Mouse (Mus musculus): ENCODE results near the gene Fgf23. TPM values are rescaled to one million over a fixed set of nuclear protein-coding genes. Genes with fewer than 3 reads are reported as not detected.

Fgf23 gene
- total RNA-seq, 2 experiments from 2014 or later, result not detected

DNA sequence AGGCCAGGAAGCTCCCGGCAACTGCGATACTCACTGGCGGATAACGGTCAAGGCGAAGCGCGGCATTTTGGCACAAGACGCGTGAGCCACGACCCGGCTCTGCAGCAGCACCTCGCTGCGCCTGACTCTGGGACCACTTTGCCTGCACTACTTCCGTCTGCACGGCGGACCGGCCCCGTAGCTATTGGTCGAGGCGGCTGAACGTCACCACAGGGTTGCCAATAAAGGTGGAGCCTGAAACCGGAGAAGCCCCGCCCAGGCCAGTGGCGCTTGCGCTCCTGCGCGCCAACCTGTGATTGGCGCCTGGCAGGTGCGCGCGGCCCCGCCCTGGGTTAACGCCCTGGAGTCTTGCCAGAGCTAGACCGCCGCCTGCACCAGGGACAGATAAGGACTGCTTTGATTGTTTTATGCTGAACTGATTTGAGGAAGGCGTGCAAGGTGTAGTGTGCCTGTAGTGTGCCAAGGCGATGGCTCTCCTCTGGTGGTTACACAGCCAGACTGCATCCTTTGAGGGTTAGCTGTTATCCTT lies 36.8 kb downstream of the Fgf23 start, which contains the start of gene Tigar:
Tigar (minus strand) TSS at position 156 of the 529 bp plus-strand sequence.
- peak; percentile 48 for ATAC-seq (replicated peaks; ENCODE audit: low FRiP score, poor library complexity, severe bottlenecking)

DNA sequence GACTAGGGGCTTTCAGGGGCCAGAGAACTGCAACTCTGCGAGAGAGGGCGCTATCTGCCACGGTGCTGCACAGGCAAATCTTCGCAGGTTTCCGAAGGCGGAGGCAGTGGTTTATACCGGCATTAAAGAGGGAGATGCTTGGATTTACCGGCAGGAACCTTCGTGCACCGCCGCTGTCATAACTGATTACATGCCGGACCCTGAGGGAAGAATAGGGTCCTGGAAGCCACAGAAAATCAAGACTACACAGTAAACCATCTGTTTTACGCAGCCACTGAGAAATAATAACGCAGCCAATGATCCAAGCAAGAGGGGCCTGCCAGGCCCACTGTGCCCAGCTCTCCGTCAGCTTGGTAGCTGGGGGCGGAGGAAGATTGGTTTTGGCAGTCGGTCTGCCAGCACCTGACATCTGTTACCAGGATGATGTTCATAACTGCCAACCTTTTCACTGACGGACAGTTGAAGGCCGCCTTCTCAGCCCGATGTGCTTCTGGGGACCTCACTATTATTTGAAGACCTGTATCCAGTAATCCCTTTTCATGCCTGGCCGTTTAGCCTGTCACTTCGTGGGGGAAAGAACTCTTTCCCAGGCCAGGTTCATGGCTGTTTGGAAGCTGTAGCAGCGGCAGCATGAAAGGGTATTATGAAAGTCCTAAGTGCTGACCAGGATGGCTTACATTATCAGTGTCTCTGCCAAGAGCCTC lies 42.2 kb downstream of the Fgf23 start:
- ATAC-seq (replicated peaks; ENCODE audit: low FRiP score, poor library complexity, severe bottlenecking), result no peak

DNA sequence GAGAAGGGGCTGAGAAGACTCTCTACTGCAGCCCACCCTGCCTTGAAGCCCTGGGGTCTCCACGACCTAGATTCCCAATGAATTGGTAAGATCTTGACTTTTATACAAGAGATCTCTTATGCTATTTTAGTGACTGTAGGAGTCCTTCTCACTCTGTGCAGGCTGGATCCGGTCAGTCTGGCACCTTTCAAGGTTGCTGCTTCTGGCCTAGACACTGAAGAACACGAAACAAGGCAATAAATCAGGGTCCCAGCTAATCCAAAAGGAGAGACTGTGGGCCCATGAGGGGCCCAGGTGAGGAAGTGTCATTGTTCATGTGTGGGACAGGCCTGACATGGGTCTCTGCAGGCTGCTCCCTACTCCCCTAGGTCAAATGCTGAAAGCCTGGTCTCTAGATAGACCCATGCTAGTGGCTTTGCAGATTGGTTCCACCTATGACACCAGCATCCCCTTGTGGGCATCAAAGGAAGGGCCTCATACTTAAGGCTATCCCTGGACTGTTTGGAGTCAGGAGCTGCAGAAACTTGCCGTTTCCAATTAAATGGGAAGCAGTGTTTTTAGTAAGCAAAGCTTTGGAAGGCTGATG lies 49.6 kb downstream of the Fgf23 start:
- no peak for ATAC-seq (replicated peaks; ENCODE audit: low FRiP score, poor library complexity, severe bottlenecking)

DNA sequence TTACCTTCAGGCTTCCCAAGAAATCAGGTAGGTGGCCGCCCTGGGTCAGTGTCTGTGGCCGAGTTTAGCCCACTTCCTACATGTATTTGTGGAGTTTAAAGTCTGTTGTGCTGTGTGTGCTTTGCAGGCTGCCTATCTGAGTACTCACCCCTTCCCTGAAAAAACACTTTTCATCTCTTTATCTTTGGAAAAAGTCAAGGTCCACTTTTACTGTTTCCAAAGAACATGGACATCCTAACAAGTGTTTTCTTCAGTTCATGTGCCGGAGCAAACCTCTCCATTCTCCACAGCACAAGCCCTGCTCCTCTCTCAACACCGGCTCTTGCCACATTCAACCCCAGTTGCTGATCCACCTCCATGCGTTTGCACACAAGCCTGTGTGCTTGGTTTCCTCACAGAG lies 50.3 kb downstream of the Fgf23 start:
- ATAC-seq (replicated peaks; ENCODE audit: low FRiP score, poor library complexity, severe bottlenecking), result no peak

DNA sequence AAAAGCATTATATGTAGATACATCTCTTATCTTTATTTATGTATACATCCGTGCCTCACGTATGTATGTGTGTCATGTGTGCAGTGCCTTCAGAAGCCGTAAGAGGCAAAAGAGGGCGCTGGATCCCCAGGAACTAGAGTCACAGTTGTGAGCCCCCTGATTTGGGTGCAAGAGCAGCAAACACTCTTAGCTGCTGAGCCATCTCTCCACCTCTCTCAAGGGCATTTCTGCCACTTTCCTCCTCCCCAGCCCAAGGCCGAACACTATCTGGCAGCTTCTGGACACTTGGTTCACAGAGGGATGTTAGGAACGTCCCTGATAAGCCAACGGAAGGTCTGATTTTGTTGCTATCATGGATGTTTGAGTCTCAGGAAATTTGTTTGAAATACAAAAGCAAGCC lies 50.8 kb downstream of the Fgf23 start:
- no peak for ATAC-seq (replicated peaks; ENCODE audit: low FRiP score, poor library complexity, severe bottlenecking)

DNA sequence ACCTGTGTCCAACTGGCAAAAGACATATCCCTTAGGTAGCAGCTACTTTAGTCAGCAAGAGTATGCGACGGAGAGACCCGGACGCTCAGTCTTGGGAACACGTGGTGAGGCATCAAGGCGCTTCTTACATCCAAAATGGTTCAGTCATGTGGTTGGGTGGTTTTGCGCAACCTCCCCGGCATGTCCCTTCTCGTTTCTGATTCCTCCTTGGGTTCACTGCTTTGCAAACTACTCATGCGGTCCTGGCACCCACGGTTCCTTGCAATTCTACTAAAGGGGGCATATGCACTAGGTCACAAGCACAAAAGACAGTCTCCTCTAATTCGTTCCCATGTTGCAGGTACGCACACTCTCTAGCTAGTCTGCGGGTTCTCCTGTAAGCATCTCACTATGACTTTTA lies 57.0 kb downstream of the Fgf23 start:
- ATAC-seq (replicated peaks; ENCODE audit: low FRiP score, poor library complexity, severe bottlenecking), result no peak

DNA sequence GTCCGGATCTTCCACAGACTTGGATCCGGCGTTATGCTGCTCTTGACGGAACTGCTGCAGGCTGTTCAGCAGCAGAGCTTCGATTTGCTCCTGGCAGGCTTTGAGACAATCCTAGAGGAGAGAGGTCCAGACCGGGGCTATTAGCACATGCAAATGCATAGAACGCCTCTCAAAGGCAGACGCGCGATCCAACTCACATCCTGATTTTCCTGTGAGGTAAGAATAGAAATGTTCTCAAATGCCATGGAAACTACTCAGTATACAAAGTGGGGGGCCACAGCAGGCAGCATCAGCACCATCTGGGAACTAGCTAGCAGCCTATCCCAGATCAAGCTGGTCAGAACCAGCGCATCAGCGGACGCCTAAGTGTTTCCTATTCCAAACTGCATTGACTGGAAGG lies 57.7 kb downstream of the Fgf23 start:
- no peak for ATAC-seq (replicated peaks; ENCODE audit: low FRiP score, poor library complexity, severe bottlenecking)

Other genes with a start within 250 kb of the Fgf23 start
- 16.9 and 49.9 TPM in 2 replicates for gene Ndufa9, start 223.8 kb upstream of the Fgf23 start, total RNA-seq (2015; ENCODE audit: low replicate concordance)
- gene Ndufa9, start 223.8 kb upstream of the Fgf23 start, total RNA-seq (2017; ENCODE audit: low replicate concordance), result 25.2 and 55.3 TPM in 2 replicates
- gene Akap3, start 219.8 kb upstream of the Fgf23 start, total RNA-seq (2015; ENCODE audit: low replicate concordance), result not detected in 2 replicates
- gene Akap3, start 219.8 kb upstream of the Fgf23 start, total RNA-seq (2017; ENCODE audit: low replicate concordance), result not detected in 2 replicates
- not detected in 2 replicates for gene Dyrk4, start 151.1 kb upstream of the Fgf23 start, total RNA-seq (2015; ENCODE audit: low replicate concordance)
- gene Dyrk4, start 151.1 kb upstream of the Fgf23 start, total RNA-seq (2017; ENCODE audit: low replicate concordance), result 0.64 TPM in 1 of 2 replicates, not detected in the other
- gene Rad51ap1, start 133.3 kb upstream of the Fgf23 start, total RNA-seq (2015; ENCODE audit: low replicate concordance), result 119 and 132 TPM in 2 replicates
- 314 and 446 TPM in 2 replicates for gene Rad51ap1, start 133.3 kb upstream of the Fgf23 start, total RNA-seq (2017; ENCODE audit: low replicate concordance)
- gene D6Wsu163e, start 132.9 kb upstream of the Fgf23 start, total RNA-seq (2015; ENCODE audit: low replicate concordance), result 45.7 and 49.7 TPM in 2 replicates
- gene D6Wsu163e, start 132.9 kb upstream of the Fgf23 start, total RNA-seq (2017; ENCODE audit: low replicate concordance), result 32.0 and 32.9 TPM in 2 replicates
- gene Fgf6, start 57.3 kb upstream of the Fgf23 start, total RNA-seq (2015; ENCODE audit: low replicate concordance), result not detected in 2 replicates
- not detected in 2 replicates for gene Fgf6, start 57.3 kb upstream of the Fgf23 start, total RNA-seq (2017; ENCODE audit: low replicate concordance)
- gene Tigar, start 36.7 kb downstream of the Fgf23 start, total RNA-seq (2015; ENCODE audit: low replicate concordance), result 1.1 TPM in 1 of 2 replicates, not detected in the other
- 0.13 and 1.1 TPM in 2 replicates for gene Tigar, start 36.7 kb downstream of the Fgf23 start, total RNA-seq (2017; ENCODE audit: low replicate concordance)
- 11.5 and 26.0 TPM in 2 replicates for gene Ccnd2, start 79.3 kb downstream of the Fgf23 start, total RNA-seq (2015; ENCODE audit: low replicate concordance)
- gene Ccnd2, start 79.3 kb downstream of the Fgf23 start, total RNA-seq (2017; ENCODE audit: low replicate concordance), result 5.0 and 5.2 TPM in 2 replicates

Measured in erythroid progenitor cell, adult 5-6 weeks (primary cell).